Mouse (Mus musculus): ENCODE data around the gene Adgrd1. TPM values are rescaled to one million over a fixed set of nuclear protein-coding genes. Genes with fewer than 3 reads are reported as not detected.
"Not testable (repeated sequence)": the region's sequence is repeated elsewhere in the genome, so short reads cannot be mapped to it uniquely, and the experiment has no call there.

The Adgrd1 gene
- polyA plus RNA-seq, 1 experiment: 0.48 TPM

DNA sequence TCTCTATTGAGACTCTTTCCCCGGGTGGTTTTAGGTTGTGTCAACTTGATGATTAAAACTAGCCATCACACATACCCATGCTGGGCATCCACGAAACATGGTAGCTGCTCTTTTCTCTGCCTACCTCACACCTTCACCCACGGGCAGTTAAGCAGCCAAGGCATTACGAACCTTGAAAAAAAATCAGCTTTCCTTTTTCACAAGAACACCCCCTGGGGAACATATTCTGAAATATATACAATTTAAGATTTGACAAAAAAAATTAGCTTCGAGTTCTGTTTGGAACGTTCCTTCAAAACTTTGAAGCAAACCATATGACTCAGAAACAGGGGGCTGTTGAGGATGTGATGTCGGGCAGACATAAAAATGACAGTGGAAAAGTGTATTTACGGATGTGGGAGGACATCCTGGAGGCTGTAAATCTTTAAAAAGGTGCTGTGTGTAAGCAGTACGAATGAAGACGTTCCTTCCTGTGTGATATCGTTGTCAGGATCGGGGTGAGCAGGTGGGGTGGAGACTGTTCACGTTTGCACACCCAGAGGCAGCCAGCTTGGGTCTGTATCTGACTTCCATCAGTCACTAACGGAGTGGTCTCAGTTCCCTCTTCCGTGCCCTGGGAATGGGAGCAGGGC is 25.2 kb downstream of the Adgrd1 start:
- Histone ChIP-seq H3K4me3 (no peak overlapping the region), H3K27me3 (ENCODE audit: control insufficient read depth, insufficient read depth, insufficient read length) (peaks cover 40% of the 10 kb centered on the region)

DNA sequence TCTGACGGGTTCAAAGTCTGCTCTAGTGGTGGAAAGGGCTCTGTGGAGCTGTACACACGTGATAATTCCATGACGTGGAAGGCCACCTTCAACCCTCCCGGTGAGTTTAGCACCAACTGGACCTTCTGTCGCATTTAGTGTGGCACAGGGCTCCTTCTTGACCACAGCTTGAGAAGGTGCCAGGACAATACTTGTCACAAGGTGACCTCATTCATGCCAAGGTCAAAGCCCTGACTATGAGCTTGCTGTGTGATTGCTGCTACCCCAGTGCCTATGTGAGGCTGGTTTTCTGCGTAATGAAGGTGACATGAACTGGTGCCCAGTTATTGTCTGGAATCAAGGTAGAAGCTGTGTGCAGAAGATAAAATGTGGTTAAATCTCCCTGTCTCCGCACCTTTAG is 25.9 kb downstream of the Adgrd1 start:
- no peak overlapping the region for H3K4me3 ChIP-seq
- H3K36me3 ChIP-seq (ENCODE audit: control insufficient read depth, insufficient read depth): no peaks in the 10 kb centered on the region
- H3K27me3 ChIP-seq (ENCODE audit: control insufficient read depth, insufficient read depth, insufficient read length): peaks cover 40% of the 10 kb centered on the region
- no peak overlapping the region for H3ac ChIP-seq (ENCODE audit: control insufficient read depth, insufficient read length)
- no peaks in the 10 kb centered on the region for H3K79me2 ChIP-seq (ENCODE audit: control insufficient read depth, insufficient read depth)
- TF ChIP-seq MAX (IDR thresholded peaks at IDR 0.05; ENCODE audit: low read depth) (no peak), E2F4 (IDR thresholded peaks at IDR 0.05; ENCODE audit: insufficient read depth) (no peak), USF1 (IDR thresholded peaks at IDR 0.05; ENCODE audit: low read depth) (no peak), TCF3 (IDR thresholded peaks at IDR 0.05; ENCODE audit: insufficient read length, low read depth) (no peak), TCF12 (IDR thresholded peaks at IDR 0.05; ENCODE audit: insufficient read depth, poor library complexity, severe bottlenecking) (no peak), SRF (IDR thresholded peaks at IDR 0.05; ENCODE audit: control insufficient read depth, insufficient read length, low read depth) (no peak), POLR2A (IDR thresholded peaks at IDR 0.05; ENCODE audit: insufficient read length, low read depth) (no peak)
- no peak overlapping the region for H3K4me2 ChIP-seq (ENCODE audit: low read depth)

More for the DNA sequence above, 25.2 kb downstream of the Adgrd1 start:
- Histone ChIP-seq H3ac (ENCODE audit: control insufficient read depth, insufficient read length) (no peak overlapping the region), H3K36me3 (ENCODE audit: control insufficient read depth, insufficient read depth) (no peaks in the 10 kb centered on the region), H3K4me2 (ENCODE audit: low read depth) (no peak overlapping the region), H3K79me2 (ENCODE audit: control insufficient read depth, insufficient read depth) (no peaks in the 10 kb centered on the region)
- no peak for TF ChIP-seq TCF12 (IDR thresholded peaks at IDR 0.05; ENCODE audit: insufficient read depth, poor library complexity, severe bottlenecking)
- no peak for TF ChIP-seq E2F4 (IDR thresholded peaks at IDR 0.05; ENCODE audit: insufficient read depth)
- no peak for TF ChIP-seq TCF3 (IDR thresholded peaks at IDR 0.05; ENCODE audit: insufficient read length, low read depth)
- no peak for TF ChIP-seq MAX (IDR thresholded peaks at IDR 0.05; ENCODE audit: low read depth)
- no peak for TF ChIP-seq POLR2AphosphoS2 (IDR thresholded peaks at IDR 0.05; ENCODE audit: insufficient read length, low read depth)
- TF ChIP-seq CEBPB (IDR thresholded peaks at IDR 0.05; ENCODE audit: insufficient read depth, poor library complexity, severe bottlenecking): no peak
- TF ChIP-seq REST (IDR thresholded peaks at IDR 0.05; ENCODE audit: insufficient read depth, insufficient read length): no peak
- no peak for TF ChIP-seq MYOG (IDR thresholded peaks at IDR 0.05; ENCODE audit: control insufficient read depth in 1 of 3, insufficient read depth in 1 of 3, insufficient read length in 2 of 3, low read depth in 2 of 3)
- TF ChIP-seq USF1 (IDR thresholded peaks at IDR 0.05; ENCODE audit: low read depth): no peak
- no peak for TF ChIP-seq POLR2A (IDR thresholded peaks at IDR 0.05; ENCODE audit: insufficient read length, low read depth)
- TF ChIP-seq SRF (IDR thresholded peaks at IDR 0.05; ENCODE audit: control insufficient read depth, insufficient read length, low read depth): no peak
- TF ChIP-seq MYOD1 (IDR thresholded peaks at IDR 0.05; ENCODE audit: control insufficient read depth in 1 of 3, insufficient read length in 2 of 3, low read depth in 2 of 3): no peak

DNA sequence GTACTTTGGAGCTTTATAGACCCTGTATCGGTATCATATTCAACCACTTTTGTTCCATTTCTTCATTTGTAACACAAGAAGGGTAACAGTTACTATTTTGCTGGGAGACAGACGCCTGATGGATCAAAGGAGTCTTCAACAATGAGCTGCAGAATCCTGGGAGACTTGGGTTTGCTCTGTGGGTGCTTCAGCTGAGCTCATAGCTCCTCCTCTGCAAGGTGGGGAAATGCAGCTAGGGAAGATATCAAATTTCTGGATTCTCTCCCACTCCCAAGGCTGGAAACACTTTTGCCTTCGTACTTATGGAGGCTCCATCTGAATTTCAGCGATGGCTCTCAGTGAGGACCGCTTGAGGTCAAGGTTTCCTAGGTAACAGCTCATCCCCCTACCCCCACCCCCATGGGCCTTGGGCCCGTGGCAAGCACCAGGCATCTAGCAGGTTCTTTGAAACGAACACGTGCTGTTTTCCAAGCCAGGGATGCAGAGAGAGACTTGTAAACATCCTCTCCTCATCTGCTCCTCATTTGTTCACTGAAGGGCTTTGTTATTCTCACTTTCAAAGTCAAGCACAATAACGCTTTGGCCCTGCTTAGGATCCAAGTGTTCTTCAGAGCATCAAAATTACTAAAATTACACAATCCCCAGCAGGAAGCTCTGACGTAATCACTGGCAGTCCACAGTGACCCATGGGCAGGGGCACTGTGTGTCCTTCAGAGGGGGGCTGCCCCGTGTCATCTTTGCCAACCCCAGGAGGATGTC is 27.7 kb downstream of the Adgrd1 start:
- Histone ChIP-seq H3K36me3 (ENCODE audit: control insufficient read depth, insufficient read depth) (no peaks in the 10 kb centered on the region), H3ac (ENCODE audit: control insufficient read depth, insufficient read length) (no peak overlapping the region), H3K4me2 (ENCODE audit: low read depth) (no peak overlapping the region), H3K27me3 (ENCODE audit: control insufficient read depth, insufficient read depth, insufficient read length) (peaks cover 38% of the 10 kb centered on the region), H3K79me2 (ENCODE audit: control insufficient read depth, insufficient read depth) (no peaks in the 10 kb centered on the region), H3K4me3 (no peak overlapping the region)
- TF ChIP-seq POLR2A (IDR thresholded peaks at IDR 0.05; ENCODE audit: insufficient read length, low read depth): no peak

DNA sequence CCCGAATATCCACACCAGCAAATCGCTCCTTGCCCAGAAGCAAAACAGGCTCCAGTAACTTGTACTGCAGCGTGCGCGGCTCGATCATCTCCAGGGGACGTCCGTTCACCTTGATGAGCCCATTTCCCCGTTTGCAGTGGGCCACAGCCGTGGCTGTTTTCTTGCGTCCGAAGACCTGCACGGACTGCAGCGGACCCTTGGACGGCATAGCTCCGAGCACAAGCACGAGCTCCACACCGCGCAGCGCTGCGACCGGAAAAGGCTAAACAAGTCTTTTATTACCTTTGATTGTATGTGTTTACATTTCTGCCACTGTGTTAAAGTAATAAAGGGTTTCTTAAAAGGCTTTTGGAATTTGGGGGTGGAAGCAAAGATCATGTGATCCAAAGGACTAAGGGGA is 31.8 kb downstream of the Adgrd1 start:
- H3K27me3 ChIP-seq (ENCODE audit: control insufficient read depth, insufficient read depth, insufficient read length): peaks cover 22% of the 10 kb centered on the region
- H3ac ChIP-seq (ENCODE audit: control insufficient read depth, insufficient read length); H3K4me3 ChIP-seq: not testable (repeated sequence)

DNA sequence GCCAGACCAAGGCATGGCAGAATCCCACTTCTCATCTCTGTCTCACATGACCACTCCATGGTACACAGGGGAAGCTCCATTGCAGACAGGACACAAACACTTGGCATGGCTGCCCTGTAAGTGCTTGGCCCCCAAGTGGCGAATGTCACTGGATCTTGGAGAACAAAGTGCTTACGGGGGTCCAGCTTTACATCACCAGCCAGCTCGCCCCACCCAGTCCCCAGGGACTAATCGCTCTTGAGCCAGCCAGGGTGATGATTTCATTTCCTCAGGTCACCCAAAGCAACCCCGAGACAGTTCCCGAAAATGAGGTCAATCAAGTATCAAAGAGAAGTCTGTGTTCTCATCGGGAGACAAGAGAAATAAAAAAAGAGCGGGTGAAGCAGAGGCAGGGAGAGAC is 33.8 kb downstream of the Adgrd1 start:
- Histone ChIP-seq H3K4me2 (ENCODE audit: low read depth) (no peak overlapping the region), H3K27me3 (ENCODE audit: control insufficient read depth, insufficient read depth, insufficient read length) (peaks cover 18% of the 10 kb centered on the region), H3ac (ENCODE audit: control insufficient read depth, insufficient read length) (no peak overlapping the region), H3K36me3 (ENCODE audit: control insufficient read depth, insufficient read depth) (no peaks in the 10 kb centered on the region), H3K79me2 (ENCODE audit: control insufficient read depth, insufficient read depth) (no peaks in the 10 kb centered on the region), H3K4me3 (no peak overlapping the region)
- TF ChIP-seq TCF3 (IDR thresholded peaks at IDR 0.05; ENCODE audit: insufficient read length, low read depth): no peak
- no peak for TF ChIP-seq CEBPB (IDR thresholded peaks at IDR 0.05; ENCODE audit: insufficient read depth, poor library complexity, severe bottlenecking)
- TF ChIP-seq MYOG (IDR thresholded peaks at IDR 0.05; ENCODE audit: control insufficient read depth in 1 of 3, insufficient read depth in 1 of 3, insufficient read length in 2 of 3, low read depth in 2 of 3): no peak
- TF ChIP-seq SRF (IDR thresholded peaks at IDR 0.05; ENCODE audit: control insufficient read depth, insufficient read length, low read depth): no peak
- no peak for TF ChIP-seq E2F4 (IDR thresholded peaks at IDR 0.05; ENCODE audit: insufficient read depth)
- no peak for TF ChIP-seq MAX (IDR thresholded peaks at IDR 0.05; ENCODE audit: low read depth)
- no peak for TF ChIP-seq MYOD1 (IDR thresholded peaks at IDR 0.05; ENCODE audit: control insufficient read depth in 1 of 3, insufficient read length in 2 of 3, low read depth in 2 of 3)
- TF ChIP-seq POLR2A (IDR thresholded peaks at IDR 0.05; ENCODE audit: insufficient read length, low read depth): no peak
- TF ChIP-seq POLR2AphosphoS2 (IDR thresholded peaks at IDR 0.05; ENCODE audit: insufficient read length, low read depth): no peak
- no peak for TF ChIP-seq TCF12 (IDR thresholded peaks at IDR 0.05; ENCODE audit: insufficient read depth, poor library complexity, severe bottlenecking)
- TF ChIP-seq USF1 (IDR thresholded peaks at IDR 0.05; ENCODE audit: low read depth): no peak
- TF ChIP-seq REST (IDR thresholded peaks at IDR 0.05; ENCODE audit: insufficient read depth, insufficient read length): no peak

More for the DNA sequence above, 31.8 kb downstream of the Adgrd1 start:
- H3K36me3 ChIP-seq (ENCODE audit: control insufficient read depth, insufficient read depth); H3K4me2 ChIP-seq (ENCODE audit: low read depth); H3K79me2 ChIP-seq (ENCODE audit: control insufficient read depth, insufficient read depth): not testable (repeated sequence)
